Mouse (Mus musculus) lung, postnatal 0 days (tissue): ENCODE results near the gene T2. TPM values are rescaled to one million over a fixed set of nuclear protein-coding genes. Genes with fewer than 3 reads are reported as not detected.

Experiments
- ATAC-seq: fragments of 200-750 bp; cut with Nextera tagmentation; 2 replicates; pipeline ENCODE4 v1.8.0; 2017; ENCODE audit warnings: moderate library complexity
- DNase-seq: peaks from one replicate; pipeline ENCODE4 v3.0.0-alpha.2; 2016; ENCODE audit warnings: low spot score
- H3K27ac ChIP-seq: fragments of 300-500 bp; sonication (generic); 2 replicates; pipeline ENCODE4 v1.5.1; 2014; ENCODE audit warnings: antibody characterized with exemption, mild to moderate bottlenecking, low read length, mixed read lengths
- H3K27me3 ChIP-seq: fragments of 300-500 bp; sonication (generic); replicated peaks from 2 replicates; pipeline ENCODE4 v1.6.1; 2014; ENCODE audit warnings: low read length, mixed read lengths; ENCODE audit not compliant: insufficient read depth
- H3K36me3 ChIP-seq: fragments of 300-500 bp; sonication (generic); 2 replicates; pipeline ENCODE4 v1.6.1; 2014; ENCODE audit warnings: low read length, mixed read lengths; ENCODE audit not compliant: insufficient read depth
- H3K4me1 ChIP-seq: fragments of 300-500 bp; sonication (generic); 2 replicates; pipeline ENCODE4 v1.6.1; 2014; ENCODE audit warnings: antibody characterized with exemption, low read depth, low read length, mixed read lengths; ENCODE audit not compliant: insufficient read depth
- H3K4me2 ChIP-seq: fragments of 300-500 bp; sonication (generic); replicated peaks from 2 replicates; pipeline ENCODE4 v1.6.1; 2014; ENCODE audit warnings: low read depth, mild to moderate bottlenecking, low read length, moderate library complexity, mixed read lengths
- H3K4me3 ChIP-seq: fragments of 300-500 bp; sonication (generic); 2 replicates; pipeline ENCODE4 v1.5.1; 2014; ENCODE audit warnings: low read depth, low read length
- H3K9ac ChIP-seq: fragments of 300-500 bp; sonication (generic); replicated peaks from 2 replicates; pipeline ENCODE4 v1.6.1; 2014; ENCODE audit warnings: low read depth, mild to moderate bottlenecking
- H3K9me3 ChIP-seq: fragments of 300-500 bp; sonication (generic); 2 replicates; pipeline ENCODE4 v1.6.1; 2016; ENCODE audit warnings: low read length, mixed read lengths
- CTCF ChIP-seq: IDR thresholded peaks from 2 replicates; pipeline ENCODE4 v1.5.1; 2016; ENCODE audit warnings: antibody characterized with exemption, mild to moderate bottlenecking
- EP300 ChIP-seq: IDR thresholded peaks from 2 replicates; pipeline ENCODE4 v1.6.1; 2016; ENCODE audit warnings: antibody characterized with exemption, mild to moderate bottlenecking, control low read depth
- WGBS: fragments of 180-500 bp; shearing (Covaris S2); extraction: QIAGEN DNeasy Blood & Tissue Kit; methylation state at CpG from one replicate; pipeline ENCODE4 v1.1.7; 2014; 5-methylcytosine and 5-hydroxymethylcytosine counted together
- polyA plus RNA-seq: library from polyadenylated mRNA; unstranded; fragments of >200 nt; fragmentation: Nextera tagmentation; extraction: Ambion mirVana; gene quantifications from 2 replicates; pipeline ENCODE4 v1.2.1, GENCODE M21; 2015

T2 gene
- polyA plus RNA-seq, 1 experiment from 2014 or later: 0.93 TPM

- Histone ChIP-seq H3K4me1 (no peaks in the 10 kb centered on the region), H3K4me3 (no peak overlapping the region), H3K27ac (no peak overlapping the region), H3K36me3 (no peaks in the 10 kb centered on the region), H3K9me3 (no peaks in the 10 kb centered on the region), H3K9ac (no peak overlapping the region), H3K4me2 (no peak overlapping the region), H3K27me3 (no peaks in the 10 kb centered on the region)
- TF ChIP-seq CTCF: no peak
- TF ChIP-seq EP300: no peak
- DNase-seq (no peak), ATAC-seq (no peak; the same call in 1 of the 2 replicates)
- WGBS: 83% methylated on average over 6 of the region's 6 CpGs
Observed at GRCm38 (mm10) chr17:8357498-8357897, 1.7 kb downstream of the T2 start.

GRCm38 (mm10) chr17:8360876-8361275 lies 5.1 kb downstream of the T2 start:
- no peak overlapping the region for H3K4me3 ChIP-seq
- H3K9me3 ChIP-seq: no peaks in the 10 kb centered on the region
- no peaks in the 10 kb centered on the region for H3K36me3 ChIP-seq
- H3K27me3 ChIP-seq: no peaks in the 10 kb centered on the region
- H3K9ac ChIP-seq: no peak overlapping the region
- no peaks in the 10 kb centered on the region for H3K4me1 ChIP-seq
- WGBS: 88% methylated on average over 5 of the region's 5 CpGs
- DNase-seq (no peak), ATAC-seq (no peak)
- H3K4me2 ChIP-seq: no peak overlapping the region
- no peak overlapping the region for H3K27ac ChIP-seq
- no peak for TF ChIP-seq EP300
- TF ChIP-seq CTCF: no peak

- DNase-seq (no peak), ATAC-seq (no peak)
- Histone ChIP-seq H3K4me3 (no peak overlapping the region), H3K36me3 (no peaks in the 10 kb centered on the region), H3K9me3 (no peaks in the 10 kb centered on the region), H3K4me2 (no peak overlapping the region), H3K27me3 (no peaks in the 10 kb centered on the region), H3K4me1 (no peaks in the 10 kb centered on the region), H3K27ac (no peak overlapping the region), H3K9ac (no peak overlapping the region)
- whole genome bisulfite sequencing: 59% methylated on average over 10 of the region's 10 CpGs
- TF ChIP-seq CTCF (no peak), EP300 (no peak)
Observed at GRCm38 (mm10) chr17:8361281-8362103, 5.7 kb downstream of the T2 start.

GRCm38 (mm10) chr17:8367514-8368480 lies 12.0 kb downstream of the T2 start:
- ATAC-seq (no peak), DNase-seq (no peak)
- Histone ChIP-seq H3K4me3 (no peak overlapping the region), H3K9ac (no peak overlapping the region), H3K9me3 (no peaks in the 10 kb centered on the region), H3K36me3 (no peaks in the 10 kb centered on the region), H3K4me2 (no peak overlapping the region), H3K27ac (no peak overlapping the region), H3K27me3 (no peaks in the 10 kb centered on the region), H3K4me1 (no peaks in the 10 kb centered on the region)
- TF ChIP-seq EP300 (no peak), CTCF (no peak)
- 42% methylated on average over 20 of the region's 20 CpGs for WGBS

- Histone ChIP-seq H3K27me3 (no peaks in the 10 kb centered on the region), H3K4me1 (no peaks in the 10 kb centered on the region), H3K4me2 (no peak overlapping the region), H3K36me3 (no peaks in the 10 kb centered on the region), H3K9me3 (no peaks in the 10 kb centered on the region), H3K27ac (no peak overlapping the region), H3K4me3 (no peak overlapping the region), H3K9ac (no peak overlapping the region)
- DNase-seq (no peak), ATAC-seq (no peak)
- 43% methylated on average over 8 of the region's 8 CpGs for WGBS
- TF ChIP-seq EP300: no peak
Observed at GRCm38 (mm10) chr17:8368570-8368969, 12.8 kb downstream of the T2 start.

- WGBS: 46% methylated on average over 2 of the region's 2 CpGs
- Histone ChIP-seq H3K27ac (no peak overlapping the region), H3K36me3 (no peaks in the 10 kb centered on the region), H3K4me3 (no peak overlapping the region), H3K27me3 (no peaks in the 10 kb centered on the region), H3K4me2 (no peak overlapping the region), H3K9ac (no peak overlapping the region), H3K9me3 (no peaks in the 10 kb centered on the region), H3K4me1 (no peaks in the 10 kb centered on the region)
- no peak for TF ChIP-seq EP300
- TF ChIP-seq CTCF: no peak
- ATAC-seq: no peak
- DNase-seq: no peak
Observed at GRCm38 (mm10) chr17:8369171-8369570, 13.4 kb downstream of the T2 start.
